Mouse (Mus musculus) erythroblast, adult 5-6 weeks (primary cell): ENCODE data around the gene Vmn1r149. TPM values are rescaled to one million over a fixed set of nuclear protein-coding genes. Genes with fewer than 3 reads are reported as not detected.
"Not testable (repeated sequence)": the region's sequence is repeated elsewhere in the genome, so short reads cannot be mapped to it uniquely, and the experiment has no call there.

Source experiments
- ATAC-seq: replicated peaks from 2 replicates; pipeline ENCODE4 v1.8.0; 2016; ENCODE audit warnings: moderate number of reproducible peaks, mild to moderate bottlenecking, moderate TSS enrichment, inconsistent platforms; ENCODE audit not compliant: poor library complexity, low FRiP score, severe bottlenecking
- total RNA-seq, 2 experiments: library from RNA; stranded (forward) in 1 of 2; stranded (reverse) in 1 of 2; fragments of 150-400 nt in 1 of 2; fragments of 200-764, 138-1000 nt in 1 of 2; gene quantifications; 2 replicates each; pipeline versions ENCODE4 v1.2.3 to v1.2.4; 2015 to 2017; ENCODE audit warnings: low replicate concordance in 2 of 2

Gene Vmn1r149
- total RNA-seq (2015; ENCODE audit: low replicate concordance) (not detected in 2 replicates), total RNA-seq (2017; ENCODE audit: low replicate concordance) (not detected in 2 replicates)

DNA sequence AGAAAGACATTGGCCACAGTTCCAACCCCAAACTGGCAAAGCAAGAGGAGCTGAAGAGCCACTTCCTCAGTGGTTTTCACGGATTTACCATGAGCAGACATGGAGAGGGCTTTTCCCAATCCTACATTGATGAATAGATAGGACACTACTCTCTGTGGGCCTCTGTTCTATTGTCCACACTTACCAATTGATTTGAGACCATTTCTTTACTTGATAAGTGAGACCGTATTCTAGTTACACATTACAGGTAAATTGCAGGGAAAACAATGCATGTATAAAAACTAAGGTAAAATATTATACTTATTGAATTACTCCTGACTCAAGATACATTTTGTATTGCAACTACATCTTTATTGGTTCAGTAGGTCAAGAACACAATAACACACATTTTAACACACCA, at the start of gene Vmn1r149:
Vmn1r149 (minus strand) TSS at position 101 of the 400 bp plus-strand sequence.
- not testable (repeated sequence) for ATAC-seq

DNA sequence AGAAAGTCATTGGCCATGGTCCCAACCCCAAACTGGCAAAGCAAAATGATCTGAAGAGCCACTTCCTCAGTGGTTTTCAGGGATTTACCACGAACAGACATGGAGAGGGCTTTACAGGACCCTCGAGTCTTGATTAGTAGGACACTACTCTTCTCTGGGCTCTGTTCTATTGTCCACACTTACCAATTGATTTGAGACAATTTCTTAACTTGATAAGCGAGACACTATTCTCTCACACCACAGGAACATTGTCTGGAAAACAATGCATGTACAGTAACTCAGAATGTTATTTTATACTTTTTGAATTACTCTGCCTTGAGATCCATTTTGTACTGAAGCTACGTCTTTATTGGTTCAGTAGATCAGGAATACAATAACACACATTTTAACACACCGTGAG, 25.9 kb upstream of the Vmn1r149 start, which contains the start of gene Gm10665:
Gm10665 (minus strand) TSS at position 101 of the 400 bp plus-strand sequence.
- not testable (repeated sequence) for ATAC-seq

DNA sequence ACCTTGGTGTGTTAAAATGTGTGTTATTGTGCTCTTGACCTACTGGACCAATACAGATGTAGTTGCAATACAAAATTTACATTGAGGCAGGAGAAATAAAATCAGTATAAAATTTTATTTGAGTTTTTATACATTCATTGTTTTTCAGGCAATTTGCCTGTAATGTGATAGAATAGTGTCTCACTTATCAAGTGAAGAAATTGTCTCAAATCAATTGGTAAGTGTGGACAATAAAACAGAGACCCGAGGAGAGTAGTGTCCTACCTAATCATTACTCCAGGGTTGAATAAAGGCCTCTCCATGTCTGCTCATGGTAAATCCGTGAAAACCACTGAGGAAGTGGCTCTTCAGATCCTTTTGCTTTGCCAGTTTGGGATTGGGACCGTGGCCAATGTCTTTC, 24.7 kb downstream of the Vmn1r149 start, which contains the start of gene Vmn1r148:
Vmn1r148 (plus strand) TSS at position 301 of the 400 bp plus-strand sequence.
- not testable (repeated sequence) for ATAC-seq

Other genes starting within 250 kb of the Vmn1r149 start
- gene Vmn1r143, start 248.9 kb downstream of the Vmn1r149 start, total RNA-seq (2015; ENCODE audit: low replicate concordance) = not detected in 2 replicates
- not detected in 2 replicates for gene Vmn1r143, start 248.9 kb downstream of the Vmn1r149 start, total RNA-seq (2017; ENCODE audit: low replicate concordance)
- gene Gm8653, start 237.0 kb downstream of the Vmn1r149 start, total RNA-seq (2015; ENCODE audit: low replicate concordance) = not detected in 2 replicates
- gene Gm8653, start 237.0 kb downstream of the Vmn1r149 start, total RNA-seq (2017; ENCODE audit: low replicate concordance) = not detected in 2 replicates
- gene Gm8453, start 208.7 kb downstream of the Vmn1r149 start, total RNA-seq (2015; ENCODE audit: low replicate concordance) = not detected in 2 replicates
- gene Gm8453, start 208.7 kb downstream of the Vmn1r149 start, total RNA-seq (2017; ENCODE audit: low replicate concordance) = not detected in 2 replicates
- not detected in 2 replicates for gene Gm4187, start 108.5 kb downstream of the Vmn1r149 start, total RNA-seq (2015; ENCODE audit: low replicate concordance)
- not detected in 2 replicates for gene Gm4187, start 108.5 kb downstream of the Vmn1r149 start, total RNA-seq (2017; ENCODE audit: low replicate concordance)
- gene Gm8660, start 67.2 kb downstream of the Vmn1r149 start, total RNA-seq (2015; ENCODE audit: low replicate concordance) = not detected in 2 replicates
- not detected in 2 replicates for gene Gm8660, start 67.2 kb downstream of the Vmn1r149 start, total RNA-seq (2017; ENCODE audit: low replicate concordance)
- gene Vmn1r148, start 24.6 kb downstream of the Vmn1r149 start, total RNA-seq (2015; ENCODE audit: low replicate concordance) = not detected in 2 replicates
- not detected in 2 replicates for gene Vmn1r148, start 24.6 kb downstream of the Vmn1r149 start, total RNA-seq (2017; ENCODE audit: low replicate concordance)
- gene Gm10665, start 25.8 kb upstream of the Vmn1r149 start, total RNA-seq (2015; ENCODE audit: low replicate concordance) = not detected in 2 replicates
- gene Gm10665, start 25.8 kb upstream of the Vmn1r149 start, total RNA-seq (2017; ENCODE audit: low replicate concordance) = not detected in 2 replicates
- not detected in 2 replicates for gene Vmn1r151, start 61.4 kb upstream of the Vmn1r149 start, total RNA-seq (2015; ENCODE audit: low replicate concordance)
- not detected in 2 replicates for gene Vmn1r151, start 61.4 kb upstream of the Vmn1r149 start, total RNA-seq (2017; ENCODE audit: low replicate concordance)
- not detected in 2 replicates for gene Vmn1r152, start 84.7 kb upstream of the Vmn1r149 start, total RNA-seq (2015; ENCODE audit: low replicate concordance)
- not detected in 2 replicates for gene Vmn1r152, start 84.7 kb upstream of the Vmn1r149 start, total RNA-seq (2017; ENCODE audit: low replicate concordance)
- gene Gm8677, start 96.7 kb upstream of the Vmn1r149 start, total RNA-seq (2015; ENCODE audit: low replicate concordance) = not detected in 2 replicates
- not detected in 2 replicates for gene Gm8677, start 96.7 kb upstream of the Vmn1r149 start, total RNA-seq (2017; ENCODE audit: low replicate concordance)
- not detected in 2 replicates for gene Gm4201, start 127.1 kb upstream of the Vmn1r149 start, total RNA-seq (2015; ENCODE audit: low replicate concordance)
- gene Gm4201, start 127.1 kb upstream of the Vmn1r149 start, total RNA-seq (2017; ENCODE audit: low replicate concordance) = not detected in 2 replicates
- not detected in 2 replicates for gene Gm4565, start 149.9 kb upstream of the Vmn1r149 start, total RNA-seq (2015; ENCODE audit: low replicate concordance)
- gene Gm4565, start 149.9 kb upstream of the Vmn1r149 start, total RNA-seq (2017; ENCODE audit: low replicate concordance) = not detected in 2 replicates
- not detected in 2 replicates for gene Vmn1r155, start 219.8 kb upstream of the Vmn1r149 start, total RNA-seq (2015; ENCODE audit: low replicate concordance)
- gene Vmn1r155, start 219.8 kb upstream of the Vmn1r149 start, total RNA-seq (2017; ENCODE audit: low replicate concordance) = not detected in 2 replicates